16 mouse cellular contexts compared by ENCODE assay signal in genomic region chr3:43719768-43720383, GRCm38 (mm10).
DNase-seq lines count a peak whose midpoint lies in the region; ATAC-seq and TF ChIP-seq lines count a peak whose summit lies in the region.
"Had no signal": no experiment of that assay in that cellular context is flagged by ENCODE, and none has a peak within 500 bp of the region (broad histone marks: within the 10 kb centered on the region; RNA-seq: fewer than 3 reads in every experiment).

No protein-coding gene starts in this region.

- H3K27ac ChIP-seq in heart, embryonic 12.5 days (ENCODE audit: poor library complexity, severe bottlenecking) = no peak overlapping the region
- no peak overlapping the region for H3K27ac ChIP-seq in hindbrain, embryonic 14.5 days
- H3K27ac ChIP-seq in neural tube, embryonic 13.5 days (replicated peaks) = peak overlapping the region; percentile 39
- H3K27ac ChIP-seq: heart, embryonic 15.5 days; liver, embryonic 13.5 days; macrophage; stomach, embryonic 15.5 days had no signal

- no peak overlapping the region for H3K9ac ChIP-seq in heart, embryonic 12.5 days
- H3K9ac ChIP-seq in hindbrain, embryonic 14.5 days = no peak overlapping the region
- no peak overlapping the region for H3K9ac ChIP-seq in neural tube, embryonic 13.5 days
- H3K9ac ChIP-seq: heart, embryonic 15.5 days; liver, embryonic 13.5 days; stomach, embryonic 15.5 days had no signal

- no peaks in the 10 kb centered on the region for H3K9me3 ChIP-seq in heart, embryonic 12.5 days (replicated peaks)
- H3K9me3 ChIP-seq in hindbrain, embryonic 14.5 days (ENCODE audit: control insufficient read depth, low read length) = no peaks in the 10 kb centered on the region
- no peaks in the 10 kb centered on the region for H3K9me3 ChIP-seq in neural tube, embryonic 13.5 days
- H3K9me3 ChIP-seq: heart, embryonic 15.5 days; liver, embryonic 13.5 days; stomach, embryonic 15.5 days had no signal

- H3K4me3 ChIP-seq in heart, embryonic 12.5 days = no peak overlapping the region
- no peak overlapping the region for H3K4me3 ChIP-seq in hindbrain, embryonic 14.5 days (replicated peaks; ENCODE audit: low read length)
- H3K4me3 ChIP-seq in neural tube, embryonic 13.5 days = no peak overlapping the region
- H3K4me3 ChIP-seq: heart, embryonic 15.5 days; liver, embryonic 13.5 days; stomach, embryonic 15.5 days had no signal

- H3K4me1 ChIP-seq in heart, embryonic 12.5 days (replicated peaks) = no peaks in the 10 kb centered on the region
- H3K4me1 ChIP-seq in hindbrain, embryonic 14.5 days (replicated peaks; ENCODE audit: control insufficient read depth, insufficient read depth, low read length) = no peaks in the 10 kb centered on the region
- H3K4me1 ChIP-seq in neural tube, embryonic 13.5 days (replicated peaks) = no peaks in the 10 kb centered on the region; the same call in 1 of the 2 replicates
- H3K4me1 ChIP-seq: heart, embryonic 15.5 days; liver, embryonic 13.5 days; stomach, embryonic 15.5 days had no signal

- peak; percentile 90 for DNase-seq in heart, adult 11 months
- peak; percentile 58 for DNase-seq in brain, embryonic 14.5 days (ENCODE audit: low read depth)
- DNase-seq in hindbrain, embryonic 14.5 days (ENCODE audit: low spot score) = peak; percentile 23
- DNase-seq in frontal cortex, postnatal 25 days (ENCODE audit: low spot score in 2 of 2) = no peak
- no peak for DNase-seq in thymus, adult 18-20 months
- DNase-seq: adrenal gland, postnatal 25 days; cerebellum, adult 11 months; liver, embryonic 13.5 days; thymus, postnatal 36 days had no signal

- H3K36me3 ChIP-seq in heart, embryonic 12.5 days = no peaks in the 10 kb centered on the region
- H3K36me3 ChIP-seq in hindbrain, embryonic 14.5 days (replicated peaks; ENCODE audit: control insufficient read depth, insufficient read depth) = no peaks in the 10 kb centered on the region
- no peaks in the 10 kb centered on the region for H3K36me3 ChIP-seq in neural tube, embryonic 13.5 days
- H3K36me3 ChIP-seq: heart, embryonic 15.5 days; liver, embryonic 13.5 days; stomach, embryonic 15.5 days had no signal

- no peak overlapping the region for H3K4me2 ChIP-seq in heart, embryonic 12.5 days
- H3K4me2 ChIP-seq in hindbrain, embryonic 14.5 days (replicated peaks) = no peak overlapping the region
- H3K4me2 ChIP-seq in neural tube, embryonic 13.5 days = no peak overlapping the region
- H3K4me2 ChIP-seq: heart, embryonic 15.5 days; liver, embryonic 13.5 days; stomach, embryonic 15.5 days had no signal

- no peak for TF ChIP-seq POLR2A in brain, embryonic 14.5 days (IDR thresholded peaks at IDR 0.05; ENCODE audit: borderline replicate concordance, extremely low read depth, insufficient read depth, insufficient read length, poor library complexity, severe bottlenecking)

- ATAC-seq in heart, embryonic 12.5 days (ENCODE audit: insufficient number of reproducible peaks, low FRiP score) = no peak
- 0 out of 2 replicates have a peak, but pooled peaks have one; percentile 34 for ATAC-seq in hindbrain, embryonic 14.5 days (ENCODE audit: low FRiP score)
- ATAC-seq in neural tube, embryonic 13.5 days (ENCODE audit: low read depth) = peak; percentile 67
- ATAC-seq: intestine, embryonic 16.5 days had no signal

- no peaks in the 10 kb centered on the region for H3K27me3 ChIP-seq in heart, embryonic 12.5 days (replicated peaks)
- H3K27me3 ChIP-seq in hindbrain, embryonic 14.5 days (ENCODE audit: control insufficient read depth, insufficient read depth, low read length) = no peaks in the 10 kb centered on the region
- no peaks in the 10 kb centered on the region for H3K27me3 ChIP-seq in neural tube, embryonic 13.5 days
- H3K27me3 ChIP-seq: CH12.LX; heart, embryonic 15.5 days; liver, embryonic 13.5 days; stomach, embryonic 15.5 days had no signal

- TF ChIP-seq CTCF in brain, embryonic 14.5 days (IDR thresholded peaks at IDR 0.05; ENCODE audit: borderline replicate concordance, extremely low read depth, insufficient read depth, insufficient read length) = no peak

Comparison
In these comparisons a context has a peak if more than half of its experiments do, and no peak if none do; other contexts are left out.
1. DNase-seq: peak in heart, adult 11 months (single experiment), brain, embryonic 14.5 days (single experiment) and hindbrain, embryonic 14.5 days (single experiment); none in frontal cortex, postnatal 25 days (0 of 2) and thymus, adult 18-20 months (0 of 2).